Mouse (Mus musculus) adrenal gland, adult 18-20 months (tissue): Measurements from ENCODE around the gene Hid1. TPM values are rescaled to one million over a fixed set of nuclear protein-coding genes. Genes with fewer than 3 reads are reported as not detected.
A peak's percentile ranks its signal among the peaks of the same experiment; 100 is the strongest.
"Not testable (repeated sequence)": the region's sequence is repeated elsewhere in the genome, so short reads cannot be mapped to it uniquely, and the experiment has no call there.

Experiments used
- DNase-seq, 2 experiments: peaks; one replicate each; pipeline ENCODE4 v3.0.0; 2021 to 2022; ENCODE audit warnings: low spot score in 2 of 2
- long read RNA-seq, 2 experiments: library from polyadenylated mRNA; stranded (forward); transcript quantifications; one replicate each; pipeline ENCODE4 v2.0.0; 2021
- total RNA-seq, 2 experiments: library from RNA; stranded (reverse); gene quantifications; 1 replicate in 1 of 2; 2 replicates in 1 of 2; pipeline ENCODE4 v1.2.3; 2021

Hid1 gene
- total RNA-seq, result 10 to 100 TPM; 31.4 to 65.8 TPM
- long read RNA-seq, experiment 1, transcript Hid1-201 (19 exons, 3,236 nt), result major isoform, 53 of 97 reads
- long read RNA-seq, experiment 1, transcript Hid1-202 (19 exons, 3,276 nt), result minor isoform, 15 of 97 reads
- long read RNA-seq, experiment 1, partial matches to known transcripts, result 13 of 97 reads
- long read RNA-seq, experiment 1, other reads (novel, unspliced or antisense), result 16 of 97 reads
- long read RNA-seq, experiment 2, transcript Hid1-201 (19 exons, 3,236 nt), result major isoform, 8 of 17 reads
- long read RNA-seq, experiment 2, partial matches to known transcripts, result 7 of 17 reads
- long read RNA-seq, experiment 2, other reads (novel, unspliced or antisense), result 2 of 17 reads

DNA sequence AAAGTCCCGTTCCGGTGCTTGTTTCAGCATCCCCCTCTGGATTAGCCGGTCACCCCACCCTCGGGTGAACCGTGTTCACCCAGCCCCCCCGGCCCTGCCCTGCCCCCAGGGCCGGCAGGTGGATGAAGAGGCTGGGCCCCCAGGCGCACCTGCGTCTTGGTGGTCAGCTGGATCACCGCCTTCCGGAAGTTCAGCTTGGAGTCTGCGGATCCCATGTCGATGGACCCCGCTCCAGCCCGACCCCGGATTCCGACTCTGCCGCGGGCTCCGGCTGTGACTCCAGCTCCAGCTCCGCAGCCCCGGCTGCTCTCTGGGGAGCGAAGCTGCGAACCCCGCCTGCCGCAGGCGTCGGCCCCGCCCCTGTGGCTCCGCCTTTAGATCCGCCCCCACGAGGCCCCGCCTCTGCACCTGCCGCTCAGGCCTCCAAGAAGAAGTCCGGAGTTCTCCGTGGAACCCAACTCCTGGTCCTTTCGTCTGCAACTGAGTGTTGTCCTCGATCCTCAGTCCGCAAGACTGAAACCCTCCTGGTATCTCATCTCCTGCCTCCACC, at the start of gene Hid1:
Gene Hid1 (minus strand): TSS at position 362 of the 550 bp plus-strand sequence.
- DNase-seq, result peak; percentile 89

DNA sequence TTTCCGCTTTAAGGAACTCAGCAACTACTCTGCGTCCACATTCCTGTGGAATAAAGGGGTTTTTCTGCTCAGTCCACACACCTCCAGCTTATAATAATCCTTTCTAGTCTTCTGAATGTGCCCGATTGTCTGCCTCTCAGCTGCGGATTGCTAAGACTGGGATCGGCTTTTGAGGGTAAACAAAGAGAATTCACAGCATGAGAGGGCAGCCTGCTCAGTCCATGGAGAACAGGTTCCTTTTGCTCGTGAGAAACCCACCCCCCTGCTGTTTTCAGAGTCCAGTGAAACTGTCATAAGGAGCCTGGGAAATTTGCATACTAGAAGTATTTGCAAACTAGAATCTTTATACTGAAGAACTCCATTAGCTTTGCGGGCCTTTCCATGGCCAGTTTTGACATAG, 42.0 kb upstream of the Hid1 start:
- DNase-seq, result no peak

- DNase-seq, result no peak
Measured at GRCm38 (mm10) chr11:115408266-115408920, 40.8 kb upstream of the Hid1 start.

GRCm38 (mm10) chr11:115406858-115407401, 39.4 kb upstream of the Hid1 start:
- no peak for DNase-seq

GRCm38 (mm10) chr11:115405723-115406122, 38.2 kb upstream of the Hid1 start:
- DNase-seq, result no peak

GRCm38 (mm10) chr11:115403338-115404124, 36.0 kb upstream of the Hid1 start, which contains the start of gene Mrpl58:
Gene Mrpl58, plus strand, starts transcription at chr11:115403752.
- peak; percentile 84 to 85 for DNase-seq

- DNase-seq, result no peak
Measured at GRCm38 (mm10) chr11:115400630-115401391, 33.3 kb upstream of the Hid1 start.

DNA sequence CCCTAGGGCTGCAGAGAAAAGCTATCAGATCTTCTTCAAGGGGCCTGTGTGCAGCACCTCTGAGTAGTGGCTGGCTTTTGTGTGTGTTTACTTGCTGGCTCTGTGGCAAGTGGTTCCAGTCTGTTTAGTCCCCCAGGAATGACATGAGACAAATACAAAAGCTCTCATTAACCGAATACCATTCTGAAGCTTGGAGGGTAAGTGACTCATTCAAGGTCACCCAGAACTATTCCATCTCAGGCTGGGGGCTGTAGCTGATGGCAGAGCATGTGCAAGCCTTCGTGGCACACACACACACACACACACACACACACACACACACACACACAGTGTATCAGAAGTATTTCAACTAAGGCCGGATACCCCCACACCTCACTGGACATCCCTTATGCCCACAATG, 32.6 kb upstream of the Hid1 start:
- DNase-seq, result no peak

GRCm38 (mm10) chr11:115398085-115398484, 30.5 kb upstream of the Hid1 start:
- DNase-seq, result no peak

DNA sequence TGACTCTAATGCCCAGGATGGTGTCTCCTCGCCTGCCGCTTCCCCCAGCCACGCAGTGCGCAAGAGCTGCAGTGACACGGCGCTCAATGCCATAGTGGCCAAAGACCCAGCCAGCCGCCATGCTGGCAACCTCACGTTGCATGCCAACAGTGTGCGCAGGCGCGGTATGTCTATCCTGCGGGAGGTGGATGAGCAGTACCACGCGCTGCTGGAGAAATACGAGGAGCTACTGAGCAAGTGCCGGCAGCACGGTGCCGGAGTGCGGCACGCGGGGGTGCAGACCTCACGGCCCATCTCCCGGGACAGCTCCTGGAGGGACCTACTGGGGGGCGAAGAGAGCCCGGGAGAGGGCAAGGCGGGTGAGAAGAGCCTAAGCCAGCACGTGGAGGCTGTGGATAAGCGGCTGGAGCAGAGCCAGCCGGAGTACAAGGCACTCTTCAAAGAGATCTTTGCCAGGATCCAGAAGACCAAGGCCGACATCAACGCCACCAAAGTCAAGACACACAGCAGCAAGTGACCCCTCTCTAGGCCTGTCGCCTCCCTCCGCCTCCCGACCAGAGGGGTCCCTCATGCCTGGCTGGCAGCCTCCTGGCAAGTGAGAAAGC, 26.3 kb upstream of the Hid1 start:
- no peak for DNase-seq

- no peak for DNase-seq
Measured at GRCm38 (mm10) chr11:115391358-115391757, 23.8 kb upstream of the Hid1 start.

DNA sequence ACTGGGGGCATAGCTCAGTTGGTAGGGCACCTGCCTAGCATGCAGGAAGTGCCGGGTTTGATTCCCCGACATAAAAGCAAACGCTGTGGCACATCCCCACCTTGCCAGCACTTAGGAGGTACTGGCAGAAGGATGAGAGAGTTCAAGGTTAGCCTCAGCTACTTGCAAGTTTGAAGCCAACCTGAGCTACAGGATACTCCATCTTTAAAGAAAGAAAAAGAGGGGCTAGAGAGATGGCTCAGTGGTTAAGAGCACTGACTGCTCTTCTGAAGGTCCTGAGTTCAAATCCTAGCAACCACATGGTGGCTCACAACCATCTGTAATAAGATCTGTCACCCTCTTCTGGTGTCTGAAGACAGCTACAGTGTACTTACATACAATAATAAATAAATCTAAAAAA, 19.3 kb upstream of the Hid1 start:
- not testable (repeated sequence) for DNase-seq

DNA sequence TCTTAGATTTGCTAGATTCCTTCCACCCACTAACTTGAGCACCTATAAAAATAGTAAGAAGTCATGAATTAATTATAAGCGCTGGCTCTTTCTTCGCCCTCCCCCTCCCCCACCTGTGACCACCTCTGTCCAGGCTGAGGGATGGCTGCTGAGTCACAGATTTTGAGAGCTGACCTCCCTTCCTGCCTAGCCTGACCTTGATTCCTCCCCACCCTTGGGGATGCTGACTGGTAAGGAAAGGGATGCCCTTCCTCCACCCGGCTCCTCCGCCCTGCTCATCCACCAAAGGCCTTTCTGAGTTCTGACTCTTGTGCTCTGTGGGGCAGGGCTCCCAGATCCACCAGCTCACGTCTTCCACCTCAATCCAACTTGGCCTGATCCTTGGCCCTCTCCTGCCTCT, 17.0 kb upstream of the Hid1 start:
- DNase-seq, result peak; percentile 45 to 56

GRCm38 (mm10) chr11:115383701-115384474, 16.3 kb upstream of the Hid1 start:
- peak; percentile 33 to 44 for DNase-seq

DNA sequence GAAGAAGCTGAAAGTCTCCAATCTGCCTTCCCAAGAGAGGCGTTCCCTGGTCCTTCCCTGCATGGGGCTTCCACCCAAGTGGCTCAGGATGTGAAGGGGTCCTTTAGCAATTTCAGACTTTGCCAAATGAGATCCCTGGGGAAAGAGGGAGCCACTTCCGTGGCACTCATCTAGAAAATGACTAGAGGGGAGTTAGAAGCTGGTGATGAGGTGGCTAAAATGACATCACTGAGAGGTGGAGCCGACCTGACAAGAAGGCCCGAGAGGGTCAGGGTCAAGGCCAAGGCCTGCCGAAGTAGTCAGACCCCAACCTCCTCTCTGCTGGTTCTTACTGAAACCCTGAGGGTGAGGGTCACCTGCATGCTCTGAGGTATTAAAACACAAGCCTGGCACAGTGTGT, 15.3 kb upstream of the Hid1 start:
- peak; percentile 50 to 58 for DNase-seq

GRCm38 (mm10) chr11:115381743-115382539, 14.4 kb upstream of the Hid1 start, which contains the start of gene Cdr2l:
Gene Cdr2l, plus strand, starts transcription at chr11:115381916.
- DNase-seq, result peak; percentile 90 to 96

DNA sequence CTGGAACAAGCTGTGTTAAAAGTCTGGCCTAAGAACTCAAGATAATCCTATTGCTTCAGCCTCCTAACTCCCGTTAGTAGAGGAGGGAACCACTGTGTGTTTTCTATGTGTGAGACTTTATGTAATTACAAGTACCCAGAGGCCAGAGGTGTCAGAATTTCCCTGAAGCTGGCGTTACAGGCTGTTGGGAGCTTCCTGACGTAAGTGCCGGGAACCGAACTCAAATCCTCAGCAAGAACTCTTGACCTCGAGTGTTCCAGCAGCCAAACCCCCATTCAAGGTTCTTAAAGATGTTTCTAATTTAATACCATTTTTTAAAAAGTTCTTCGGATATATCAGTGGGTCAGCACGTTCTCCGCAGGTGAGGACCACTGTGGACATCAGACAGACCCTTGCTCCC, 13.7 kb upstream of the Hid1 start:
- DNase-seq, result no peak

- DNase-seq, result no peak
Measured at GRCm38 (mm10) chr11:115377854-115378253, 10.3 kb upstream of the Hid1 start.
